Mouse (Mus musculus) embryonic facial prominence, embryonic 13.5 days (tissue): Measurements from ENCODE around the gene Ubald1. TPM values are rescaled to one million over a fixed set of nuclear protein-coding genes. Genes with fewer than 3 reads are reported as not detected.

ENCODE experiments used
- ATAC-seq: fragments of 200-750 bp; cut with Nextera tagmentation; 2 replicates; pipeline ENCODE4 v1.8.0; 2017; ENCODE audit warnings: low read depth; ENCODE audit not compliant: insufficient number of reproducible peaks, insufficient read depth, low FRiP score, low TSS enrichment
- H3K27ac ChIP-seq: fragments of 300-500 bp; sonication (generic); 2 replicates; pipeline ENCODE4 v1.5.1; 2015; ENCODE audit warnings: moderate library complexity, mild to moderate bottlenecking, inconsistent platforms
- H3K27me3 ChIP-seq: fragments of 300-500 bp; sonication (generic); 2 replicates; pipeline ENCODE4 v1.6.1; 2015; ENCODE audit warnings: mild to moderate bottlenecking, inconsistent platforms
- H3K36me3 ChIP-seq: fragments of 300-500 bp; sonication (generic); 2 replicates; pipeline ENCODE4 v1.6.1; 2015; ENCODE audit warnings: mild to moderate bottlenecking, inconsistent platforms
- H3K4me1 ChIP-seq: fragments of 300-500 bp; sonication (generic); 2 replicates; pipeline ENCODE4 v1.6.1; 2015; ENCODE audit warnings: inconsistent platforms
- H3K4me2 ChIP-seq: fragments of 300-500 bp; sonication (generic); 2 replicates; pipeline ENCODE4 v1.6.1; 2015; ENCODE audit warnings: moderate library complexity, mild to moderate bottlenecking, inconsistent platforms
- H3K4me3 ChIP-seq: fragments of 300-500 bp; sonication (generic); 2 replicates; pipeline ENCODE4 v1.5.1; 2015; ENCODE audit warnings: mild to moderate bottlenecking, inconsistent platforms
- H3K9ac ChIP-seq: fragments of 300-500 bp; sonication (generic); 2 replicates; pipeline ENCODE4 v1.6.1; 2015; ENCODE audit warnings: mild to moderate bottlenecking, inconsistent platforms
- H3K9me3 ChIP-seq: fragments of 300-500 bp; sonication (generic); 2 replicates; pipeline ENCODE4 v1.6.1; 2016; ENCODE audit warnings: inconsistent platforms
- WGBS: fragments of 180-500 bp; shearing (Covaris S2); methylation state at CpG from one replicate; pipeline ENCODE4 v1.1.7; 2015; ENCODE audit warnings: mixed read lengths; 5-methylcytosine and 5-hydroxymethylcytosine counted together
- polyA plus RNA-seq: library from polyadenylated mRNA; unstranded; fragments of >200 nt; fragmentation: Nextera tagmentation; extraction: Ambion mirVana; gene quantifications from 2 replicates; pipeline ENCODE4 v1.2.1, GENCODE M21; 2015

Ubald1 gene
- polyA plus RNA-seq, 1 experiment from 2014 or later, result 41.5 TPM

- 54% methylated on average over 9 of the region's 9 CpGs for WGBS
- Histone ChIP-seq H3K36me3 (no peaks in the 10 kb centered on the region), H3K4me2 (no peak overlapping the region), H3K27me3 (no peaks in the 10 kb centered on the region), H3K9me3 (no peaks in the 10 kb centered on the region), H3K4me1 (no peaks in the 10 kb centered on the region), H3K27ac (no peak overlapping the region), H3K4me3 (no peak overlapping the region), H3K9ac (no peak overlapping the region)
- no peak for ATAC-seq
Observed at GRCm38 (mm10) chr16:4862863-4863483, 17.1 kb downstream of the Ubald1 start.

DNA sequence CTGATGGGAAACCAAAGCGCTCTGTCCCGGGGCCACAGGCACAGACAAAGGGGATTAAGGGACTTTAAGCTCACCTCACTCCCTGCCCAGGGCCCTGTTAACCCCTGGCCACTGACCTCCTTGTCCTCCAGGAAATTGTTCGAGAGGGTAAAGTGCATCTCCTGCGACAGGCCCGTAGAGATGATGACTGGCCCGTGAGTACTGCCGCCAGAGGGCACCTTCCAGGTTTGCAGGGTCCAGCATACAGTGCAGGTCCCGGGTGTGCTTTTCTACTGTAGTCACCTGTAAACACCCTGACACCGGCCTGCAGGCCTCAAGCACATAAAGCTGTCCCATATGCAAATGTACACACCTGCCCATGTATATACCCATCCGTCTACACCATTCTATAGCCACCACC, 18.7 kb downstream of the Ubald1 start:
- H3K4me2 ChIP-seq, result no peak overlapping the region
- WGBS, result 44% methylated on average over 10 of the region's 10 CpGs
- no peak overlapping the region for H3K27ac ChIP-seq
- H3K36me3 ChIP-seq, result no peaks in the 10 kb centered on the region
- no peak overlapping the region for H3K4me3 ChIP-seq
- H3K9me3 ChIP-seq, result no peaks in the 10 kb centered on the region
- no peak for ATAC-seq
- no peaks in the 10 kb centered on the region for H3K4me1 ChIP-seq
- no peak overlapping the region for H3K9ac ChIP-seq
- H3K27me3 ChIP-seq, result no peaks in the 10 kb centered on the region

GRCm38 (mm10) chr16:4855046-4855650, 25.0 kb downstream of the Ubald1 start:
- H3K27me3 ChIP-seq, result no peaks in the 10 kb centered on the region
- 67% methylated on average over 5 of the region's 5 CpGs for WGBS
- no peak overlapping the region for H3K27ac ChIP-seq
- no peak overlapping the region for H3K4me2 ChIP-seq
- no peaks in the 10 kb centered on the region for H3K36me3 ChIP-seq
- H3K4me3 ChIP-seq, result no peak overlapping the region
- no peak for ATAC-seq
- no peaks in the 10 kb centered on the region for H3K9me3 ChIP-seq
- H3K9ac ChIP-seq, result no peak overlapping the region
- H3K4me1 ChIP-seq, result no peaks in the 10 kb centered on the region

GRCm38 (mm10) chr16:4850938-4851628, 29.0 kb downstream of the Ubald1 start:
- no peaks in the 10 kb centered on the region for H3K27me3 ChIP-seq
- no peak overlapping the region for H3K4me3 ChIP-seq
- WGBS, result 42% methylated on average over 5 of the region's 5 CpGs
- no peaks in the 10 kb centered on the region for H3K4me1 ChIP-seq
- no peak overlapping the region for H3K9ac ChIP-seq
- no peak overlapping the region for H3K4me2 ChIP-seq
- no peaks in the 10 kb centered on the region for H3K9me3 ChIP-seq
- H3K36me3 ChIP-seq, result no peaks in the 10 kb centered on the region
- 0 out of 2 replicates have a peak overlapping the region, but pooled peaks have one; percentile 28 for H3K27ac ChIP-seq
- no peak for ATAC-seq

DNA sequence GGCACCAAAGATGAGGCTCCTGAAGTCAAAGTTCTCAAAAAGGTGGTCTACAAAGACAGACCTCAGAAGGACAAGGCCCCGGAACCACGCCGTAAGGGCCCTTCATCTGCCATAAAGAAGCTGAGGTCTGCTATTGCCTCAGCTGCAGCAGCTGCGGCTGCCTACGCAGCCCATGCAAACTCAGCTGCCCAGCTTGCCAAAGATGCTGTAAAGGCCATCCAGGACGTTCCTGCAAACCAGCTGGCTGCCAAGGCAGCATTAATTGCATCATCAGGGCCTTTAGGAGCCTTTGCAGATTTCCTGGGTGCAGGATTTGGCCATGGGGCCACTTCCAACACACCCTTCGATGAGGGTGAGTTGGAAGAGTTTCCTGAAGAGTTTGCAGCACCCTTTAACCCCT, 29.8 kb downstream of the Ubald1 start:
- Histone ChIP-seq H3K36me3 (no peaks in the 10 kb centered on the region), H3K4me1 (no peaks in the 10 kb centered on the region), H3K27ac (no peak overlapping the region), H3K9me3 (no peaks in the 10 kb centered on the region), H3K27me3 (no peaks in the 10 kb centered on the region), H3K9ac (no peak overlapping the region), H3K4me2 (no peak overlapping the region), H3K4me3 (no peak overlapping the region)
- no peak for ATAC-seq
- WGBS, result 83% methylated on average over 7 of the region's 7 CpGs

DNA sequence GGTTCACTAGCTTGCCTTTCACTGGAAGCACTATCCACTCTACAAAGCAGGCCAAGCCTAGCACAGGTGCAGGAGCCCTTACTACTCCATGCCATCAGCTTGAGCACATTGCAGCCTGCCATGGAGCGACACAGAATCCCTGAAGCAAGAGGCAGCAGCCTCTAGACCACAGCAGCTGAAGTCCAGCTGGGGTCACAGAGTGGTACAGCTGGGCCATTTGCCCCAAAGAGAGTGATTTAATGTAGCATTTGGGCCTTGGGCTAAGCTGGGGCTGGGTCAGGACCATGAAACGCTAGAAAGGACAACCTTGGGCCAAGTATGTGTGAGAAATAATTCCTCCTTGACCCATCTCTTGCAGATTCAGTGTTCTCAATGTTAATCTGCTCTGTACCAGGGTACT, 32.0 kb downstream of the Ubald1 start:
- 88% methylated on average over 2 of the region's 2 CpGs for WGBS
- ATAC-seq, result no peak
- Histone ChIP-seq H3K4me1 (no peaks in the 10 kb centered on the region), H3K9me3 (no peaks in the 10 kb centered on the region), H3K27me3 (no peaks in the 10 kb centered on the region), H3K27ac (no peak overlapping the region), H3K9ac (no peak overlapping the region), H3K4me2 (no peak overlapping the region), H3K4me3 (no peak overlapping the region), H3K36me3 (no peaks in the 10 kb centered on the region)

DNA sequence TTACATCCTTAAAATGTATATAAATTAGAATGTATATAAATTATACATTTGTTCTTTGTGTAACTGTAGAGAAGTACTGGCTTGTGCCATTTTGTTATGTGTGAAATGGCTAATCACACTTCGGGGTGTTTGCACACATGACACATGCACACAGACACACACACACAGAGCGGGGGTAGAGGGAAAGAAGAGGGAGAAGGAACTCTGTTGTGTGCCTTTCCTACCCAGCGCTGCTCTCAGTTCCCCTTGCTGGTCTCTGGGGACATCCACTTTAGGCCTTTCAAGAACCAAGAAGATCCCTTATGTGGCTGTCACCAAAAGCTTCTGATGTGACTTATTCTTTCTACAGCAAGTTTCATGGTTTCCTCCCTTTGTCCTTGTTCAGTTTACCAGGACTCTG, 33.1 kb downstream of the Ubald1 start:
- no peak for ATAC-seq
- no peak overlapping the region for H3K4me3 ChIP-seq
- H3K4me2 ChIP-seq, result no peak overlapping the region
- no peak overlapping the region for H3K27ac ChIP-seq
- no peaks in the 10 kb centered on the region for H3K27me3 ChIP-seq
- no peaks in the 10 kb centered on the region for H3K36me3 ChIP-seq
- H3K4me1 ChIP-seq, result no peaks in the 10 kb centered on the region
- H3K9me3 ChIP-seq, result no peaks in the 10 kb centered on the region
- 83% methylated on average over 3 of the region's 3 CpGs for WGBS
- H3K9ac ChIP-seq, result no peak overlapping the region

GRCm38 (mm10) chr16:4840231-4840630, 39.9 kb downstream of the Ubald1 start:
- no peaks in the 10 kb centered on the region for H3K27me3 ChIP-seq
- no peak overlapping the region for H3K27ac ChIP-seq
- no peaks in the 10 kb centered on the region for H3K9me3 ChIP-seq
- no peaks in the 10 kb centered on the region for H3K4me1 ChIP-seq
- WGBS, result 82% methylated on average over 8 of the region's 8 CpGs
- ATAC-seq, result no peak
- H3K36me3 ChIP-seq, result no peaks in the 10 kb centered on the region
- no peak overlapping the region for H3K4me2 ChIP-seq
- no peak overlapping the region for H3K4me3 ChIP-seq
- H3K9ac ChIP-seq, result no peak overlapping the region

- no peak overlapping the region for H3K4me3 ChIP-seq
- no peak overlapping the region for H3K27ac ChIP-seq
- H3K36me3 ChIP-seq, result no peaks in the 10 kb centered on the region
- H3K9me3 ChIP-seq, result no peaks in the 10 kb centered on the region
- WGBS, result 70% methylated on average over 3 of the region's 3 CpGs
- no peak overlapping the region for H3K9ac ChIP-seq
- H3K4me2 ChIP-seq, result no peak overlapping the region
- no peaks in the 10 kb centered on the region for H3K27me3 ChIP-seq
- no peak for ATAC-seq
- no peaks in the 10 kb centered on the region for H3K4me1 ChIP-seq
Observed at GRCm38 (mm10) chr16:4839552-4839951, 40.6 kb downstream of the Ubald1 start.

- H3K9me3 ChIP-seq, result no peaks in the 10 kb centered on the region
- H3K36me3 ChIP-seq, result no peaks in the 10 kb centered on the region
- H3K4me2 ChIP-seq, result no peak overlapping the region
- no peak overlapping the region for H3K4me3 ChIP-seq
- H3K27me3 ChIP-seq, result no peaks in the 10 kb centered on the region
- WGBS, result 79% methylated on average over 3 of the region's 3 CpGs
- no peak overlapping the region for H3K9ac ChIP-seq
- H3K4me1 ChIP-seq, result no peaks in the 10 kb centered on the region
- no peak overlapping the region for H3K27ac ChIP-seq
- ATAC-seq, result no peak
Observed at GRCm38 (mm10) chr16:4837631-4838030, 42.5 kb downstream of the Ubald1 start.

DNA sequence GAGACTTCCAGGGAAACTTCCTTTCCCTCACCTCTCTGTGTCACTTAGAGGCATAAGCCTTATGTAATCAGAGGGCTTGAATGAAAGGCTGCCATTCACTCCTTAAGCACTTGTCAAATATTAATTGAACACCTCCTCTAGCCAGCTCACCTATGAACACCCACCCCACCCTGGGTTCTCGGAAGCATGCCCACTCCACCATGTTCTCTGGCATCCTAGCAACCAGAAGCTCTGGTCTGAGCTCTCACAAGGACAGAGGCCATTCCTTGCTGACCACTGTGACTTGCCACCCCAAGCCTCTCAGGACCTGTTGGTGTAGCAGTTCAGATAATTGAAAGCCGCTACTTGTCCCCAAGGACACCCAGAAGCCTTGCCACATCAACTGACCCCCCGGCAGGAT, 44.9 kb downstream of the Ubald1 start, which contains the start of gene 4930562C15Rik:
4930562C15Rik (plus strand) TSS at position 226 of the 400 bp plus-strand sequence.
- Histone ChIP-seq H3K4me2 (no peak within 1 kb of the TSS), H3K9me3 (no peaks in the 10 kb centered on the region), H3K9ac (no peak within 1 kb of the TSS), H3K27me3 (no peaks in the 10 kb centered on the region), H3K4me1 (no peaks in the 10 kb centered on the region), H3K27ac (no peak within 1 kb of the TSS), H3K36me3 (no peaks in the 10 kb centered on the region), H3K4me3 (no peak within 1 kb of the TSS)
- ATAC-seq, result no peak
- WGBS, result 84% methylated on average over 3 of the region's 3 CpGs

DNA sequence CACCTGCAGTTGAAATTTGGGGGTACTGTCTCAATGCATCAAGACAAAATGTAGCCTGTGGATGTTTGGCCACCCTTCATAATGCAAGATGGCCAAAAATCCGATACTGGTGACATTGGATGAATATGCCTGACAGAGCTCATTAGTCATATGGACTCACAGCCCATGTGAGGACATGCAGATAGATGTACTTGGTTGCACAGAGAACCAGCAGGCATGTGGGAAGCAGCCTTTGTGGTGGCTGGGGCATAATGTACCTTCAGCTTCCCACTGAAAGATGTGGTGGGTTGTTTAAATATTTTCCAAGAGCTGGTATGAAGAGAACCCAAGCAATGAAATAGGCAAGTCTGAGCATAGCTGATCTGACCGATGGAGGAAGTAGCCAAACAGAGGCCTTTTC, 46.3 kb downstream of the Ubald1 start:
- Histone ChIP-seq H3K4me1 (no peaks in the 10 kb centered on the region), H3K27me3 (no peaks in the 10 kb centered on the region), H3K36me3 (no peaks in the 10 kb centered on the region), H3K4me2 (no peak overlapping the region), H3K4me3 (no peak overlapping the region), H3K9me3 (no peaks in the 10 kb centered on the region), H3K9ac (no peak overlapping the region), H3K27ac (no peak overlapping the region)
- 72% methylated on average over 2 of the region's 2 CpGs for WGBS
- no peak for ATAC-seq
